Mouse (Mus musculus) liver, embryonic 14.5 days (tissue): ENCODE measurements around the gene Nacc2.

Source experiments
- CTCF ChIP-seq: IDR thresholded peaks from 2 replicates; pipeline ENCODE4 v1.5.1; 2016; ENCODE audit warnings: antibody characterized with exemption, low read depth, control low read depth
- EP300 ChIP-seq: IDR thresholded peaks from 2 replicates; pipeline ENCODE4 v1.6.1; 2016; ENCODE audit warnings: antibody characterized with exemption, low read depth

DNA sequence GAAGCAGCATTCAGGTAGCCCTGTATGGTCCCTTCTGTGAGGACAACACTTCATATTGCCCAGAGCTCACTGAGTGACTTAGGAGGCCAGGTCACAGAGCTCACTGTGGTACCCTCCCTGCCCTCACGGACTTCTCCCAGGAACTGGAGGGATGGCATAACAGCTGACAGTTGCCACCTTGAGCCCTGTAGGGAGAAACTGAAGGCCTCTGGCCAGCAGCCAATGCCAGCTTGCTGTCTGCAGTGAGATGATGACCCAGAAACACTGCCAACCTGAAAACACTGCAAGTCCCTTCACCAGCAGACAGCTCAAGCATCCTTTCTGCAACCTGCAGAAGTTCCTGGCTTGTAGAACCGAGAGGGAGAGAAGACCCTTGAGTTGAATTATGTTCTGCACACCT is 20.5 kb upstream of the Nacc2 start:
- TF ChIP-seq CTCF, result no peak
- no peak for TF ChIP-seq EP300
